Comparison of ENCODE assay signal across 8 mouse cellular contexts in genomic region chr17:35220156-35220952, GRCm38 (mm10). TPM values are rescaled to one million over a fixed set of nuclear protein-coding genes. Genes with fewer than 3 reads are reported as not detected.
DNase-seq lines count a peak whose midpoint lies in the region; ATAC-seq and TF ChIP-seq lines count a peak whose summit lies in the region.

Gene Gm16181 (plus strand): TSS chr17:35220834.

- peak; percentile 50 for ATAC-seq in lung, embryonic 14.5 days (ENCODE audit: insufficient read depth)
- no peak for ATAC-seq in embryonic facial prominence, embryonic 15.5 days (ENCODE audit: insufficient number of reproducible peaks, low FRiP score, low TSS enrichment, low read depth)

- TF ChIP-seq CTCF in lung, embryonic 14.5 days (IDR thresholded peaks at IDR 0.05; ENCODE audit: low read depth), result no peak

- no peaks in the 10 kb centered on the region for H3K9me3 ChIP-seq in lung, embryonic 14.5 days (ENCODE audit: low read depth, low read length)
- H3K9me3 ChIP-seq in embryonic facial prominence, embryonic 15.5 days (replicated peaks), result no peaks in the 10 kb centered on the region
- no peaks in the 10 kb centered on the region for H3K9me3 ChIP-seq in megakaryocyte, embryonic 14.5 days

- no peaks in the 10 kb centered on the region for H3K4me1 ChIP-seq in lung, embryonic 14.5 days (ENCODE audit: insufficient read depth)
- peaks cover 6% of the 10 kb centered on the region; the same call in 1 of the 2 replicates for H3K4me1 ChIP-seq in embryonic facial prominence, embryonic 15.5 days
- peaks cover 90% of the 10 kb centered on the region for H3K4me1 ChIP-seq in megakaryocyte, embryonic 14.5 days

- no peak within 1 kb of the TSS for H3K4me3 ChIP-seq in lung, embryonic 14.5 days (ENCODE audit: low read depth, low read length)
- no peak within 1 kb of the TSS for H3K4me3 ChIP-seq in embryonic facial prominence, embryonic 15.5 days (replicated peaks)
- peak within 1 kb of the TSS; percentile 81 for H3K4me3 ChIP-seq in megakaryocyte, embryonic 14.5 days (replicated peaks)

- H3K4me2 ChIP-seq in lung, embryonic 14.5 days, result no peak within 1 kb of the TSS
- no peak within 1 kb of the TSS for H3K4me2 ChIP-seq in embryonic facial prominence, embryonic 15.5 days (replicated peaks)

- peak within 1 kb of the TSS; percentile 20; the same call in 1 of the 2 replicates for H3K9ac ChIP-seq in lung, embryonic 14.5 days
- H3K9ac ChIP-seq in embryonic facial prominence, embryonic 15.5 days, result 0 out of 2 replicates have a peak within 1 kb of the TSS, but pooled peaks have one; percentile 9

- peak; percentile 61 for DNase-seq in lung, embryonic 14.5 days
- no peak for DNase-seq in lung, postnatal 25 days (ENCODE audit: low spot score)
- DNase-seq in kidney, adult 9 months, result peak; percentile 24
- DNase-seq in urinary bladder, postnatal 36 days (ENCODE audit: low spot score in 2 of 2), result no peak
- no peak for DNase-seq in layer of hippocampus, postnatal 14 days (ENCODE audit: low spot score in 2 of 2)
- no peak for DNase-seq in adrenal gland, postnatal 10 days

- 54% methylated on average over 28 of the region's 28 CpGs for WGBS in lung, embryonic 14.5 days
- WGBS in embryonic facial prominence, embryonic 15.5 days, result 73% methylated on average over 28 of the region's 28 CpGs

- H3K27ac ChIP-seq in lung, embryonic 14.5 days (ENCODE audit: low read depth), result peak within 1 kb of the TSS; percentile 78; the same call in 1 of the 2 replicates
- H3K27ac ChIP-seq in embryonic facial prominence, embryonic 15.5 days (replicated peaks), result peak within 1 kb of the TSS; percentile 28; the same call in 1 of the 2 replicates

- peaks cover 27% of the 10 kb centered on the region for H3K36me3 ChIP-seq in lung, embryonic 14.5 days (ENCODE audit: insufficient read depth)
- peaks cover 30% of the 10 kb centered on the region for H3K36me3 ChIP-seq in embryonic facial prominence, embryonic 15.5 days
- H3K36me3 ChIP-seq in megakaryocyte, embryonic 14.5 days (replicated peaks; ENCODE audit: low read length), result peaks cover 42% of the 10 kb centered on the region

- no peaks in the 10 kb centered on the region for H3K27me3 ChIP-seq in lung, embryonic 14.5 days (ENCODE audit: insufficient read depth, low read length)
- H3K27me3 ChIP-seq in embryonic facial prominence, embryonic 15.5 days, result no peaks in the 10 kb centered on the region
- H3K27me3 ChIP-seq in megakaryocyte, embryonic 14.5 days (replicated peaks), result no peaks in the 10 kb centered on the region

RNA-seq across cellular contexts. Expression of gene Gm16181, which starts in this region (rescaled TPM):
- polyA plus RNA-seq in lung, embryonic 14.5 days (2014; fragmentation: Nextera tagmentation; extraction: Ambion mirVana), result 0.37 and 0.70 TPM in 2 replicates
- 0.57 TPM in 1 of 2 replicates, not detected in the other for polyA plus RNA-seq in embryonic facial prominence, embryonic 15.5 days (2015; fragmentation: Nextera tagmentation; extraction: Ambion mirVana)
- polyA plus RNA-seq in megakaryocyte, embryonic 14.5 days (2012; ENCODE audit: insufficient read depth, low replicate concordance), result not detected in 2 replicates
- not detected for total RNA-seq in layer of hippocampus, postnatal 14 days (2021)
- total RNA-seq in adrenal gland, postnatal 10 days (2021), result 1 to 10 TPM in 1 of 2 experiments, not detected in 1; 1.3 TPM

Comparison
In these comparisons a context has a peak if more than half of its experiments do, and no peak if none do; other contexts are left out.
1. Peak in DNase-seq, ATAC-seq, H3K27ac ChIP-seq and H3K9ac ChIP-seq in lung, embryonic 14.5 days; RNA of the gene not detected or under 1 TPM.